33 mouse cellular contexts compared by ENCODE assay signal in the genomic region with DNA sequence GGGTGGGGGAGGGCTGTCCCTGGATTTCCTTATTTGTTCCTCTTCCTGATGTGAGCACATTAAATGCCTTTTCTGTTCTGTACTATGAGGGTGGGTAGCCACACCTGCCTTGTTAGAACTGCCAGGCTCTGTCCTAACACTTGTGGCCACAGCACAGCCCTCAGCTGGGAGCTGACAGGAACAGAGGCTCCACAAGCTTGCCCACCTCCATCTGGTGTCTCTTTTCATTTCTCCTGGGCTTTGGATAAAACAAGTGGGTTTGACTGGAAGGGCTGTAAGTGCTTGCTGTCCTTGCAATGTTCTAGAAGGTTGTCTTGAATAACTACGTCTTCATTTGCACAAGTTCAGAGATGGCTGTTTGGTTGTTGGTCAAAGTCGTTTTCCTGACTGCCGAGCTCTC. TPM values are rescaled to one million over a fixed set of nuclear protein-coding genes. Genes with fewer than 3 reads are reported as not detected.
DNase-seq lines count a peak whose midpoint lies in the region; ATAC-seq lines count a peak whose summit lies in the region.
"Had no signal": no experiment of that assay in that cellular context is flagged by ENCODE, and none has a peak within 500 bp of the region (broad histone marks: within the 10 kb centered on the region; RNA-seq: fewer than 3 reads in every experiment).

No protein-coding gene starts in this region.

- intact Hi-C loops in left cerebral cortex, postnatal 25 days (cut with DNase I): no loop called here
- intact Hi-C loops in left cerebral cortex, postnatal 4 days (cut with DNase I): no loop called here

- H3K9me3 ChIP-seq in liver, embryonic 16.5 days (replicated peaks; ENCODE audit: control insufficient read depth, low read length): no peaks in the 10 kb centered on the region
- H3K9me3 ChIP-seq: embryonic facial prominence, embryonic 12.5 days; heart, embryonic 10.5 days; heart, embryonic 15.5 days; kidney, embryonic 15.5 days had no signal

- peak overlapping the region; percentile 21; the same call in 1 of the 2 replicates for H3K27ac ChIP-seq in liver, embryonic 16.5 days (ENCODE audit: low read length)
- H3K27ac ChIP-seq: embryonic facial prominence, embryonic 12.5 days; heart, embryonic 10.5 days; heart, embryonic 15.5 days; kidney, embryonic 15.5 days had no signal

- DNase-seq in left cerebral cortex, postnatal 25 days (ENCODE audit: low spot score in 2 of 2): peak; percentile 25 to 73
- DNase-seq in left cerebral cortex, postnatal 4 days: no peak
- peak; percentile 65 for DNase-seq in right cerebral cortex, adult 18-20 months
- DNase-seq in right cerebral cortex, postnatal 10 days (ENCODE audit: low spot score in 2 of 2): no peak
- peak; percentile 49 for DNase-seq in telencephalon, adult 2 months (ENCODE audit: low read depth, low spot score)
- no peak for DNase-seq in layer of hippocampus, adult 9-11 months
- DNase-seq: adrenal gland, postnatal 25 days; B cell, adult 2 months; cerebellum, adult 8-10 months; cerebellum, postnatal 25 days; gastrocnemius, postnatal 25 days; heart, adult 11 months; kidney, adult 18-20 months; kidney, postnatal 25 days; lung, embryonic 14.5 days; lung, postnatal 14 days; midbrain, embryonic 14.5 days; thymus, adult 18-20 months; thymus, postnatal 25 days had no signal

- no peaks in the 10 kb centered on the region for H3K36me3 ChIP-seq in liver, embryonic 16.5 days (ENCODE audit: control insufficient read depth, insufficient read depth)
- H3K36me3 ChIP-seq: embryonic facial prominence, embryonic 12.5 days; heart, embryonic 10.5 days; heart, embryonic 15.5 days; kidney, embryonic 15.5 days had no signal

- 60% methylated on average over 3 of the region's 3 CpGs for WGBS in liver, embryonic 16.5 days (ENCODE audit: insufficient replicate concordance)

- H3K27me3 ChIP-seq in liver, embryonic 16.5 days (ENCODE audit: control insufficient read depth, insufficient read depth, low read depth, low read length): no peaks in the 10 kb centered on the region
- H3K27me3 ChIP-seq: embryonic facial prominence, embryonic 12.5 days; heart, embryonic 15.5 days; kidney, embryonic 15.5 days had no signal

- ATAC-seq in liver, embryonic 16.5 days (ENCODE audit: low read depth): no peak
- ATAC-seq: forebrain, embryonic 14.5 days; hindbrain, embryonic 16.5 days had no signal

- no peak overlapping the region for H3K4me3 ChIP-seq in liver, embryonic 16.5 days (ENCODE audit: low read depth, low read length)
- H3K4me3 ChIP-seq: embryonic facial prominence, embryonic 12.5 days; heart, embryonic 10.5 days; heart, embryonic 15.5 days; kidney, embryonic 15.5 days had no signal

- no peak overlapping the region for H3K9ac ChIP-seq in liver, embryonic 16.5 days (ENCODE audit: low read depth, low read length)
- H3K9ac ChIP-seq: embryonic facial prominence, embryonic 12.5 days; heart, embryonic 15.5 days; kidney, embryonic 15.5 days; lung, embryonic 14.5 days had no signal

- no peak overlapping the region for H3K4me2 ChIP-seq in liver, embryonic 16.5 days (ENCODE audit: low read depth, low read length)
- H3K4me2 ChIP-seq: embryonic facial prominence, embryonic 12.5 days; heart, embryonic 15.5 days; kidney, embryonic 15.5 days; lung, embryonic 14.5 days had no signal

- H3K4me1 ChIP-seq in liver, embryonic 16.5 days (ENCODE audit: control insufficient read depth, low read depth, low read length): peaks cover 53% of the 10 kb centered on the region
- H3K4me1 ChIP-seq: heart, embryonic 15.5 days; kidney, embryonic 15.5 days had no signal

RNA-seq across cellular contexts. Expression of a gene that starts 23.9 kb away (rescaled TPM):
- total RNA-seq in left cerebral cortex, postnatal 25 days (2021): not detected
- total RNA-seq in left cerebral cortex, postnatal 4 days (2021): not detected
- polyA plus RNA-seq in liver, embryonic 16.5 days (2015; fragmentation: Nextera tagmentation; extraction: Ambion mirVana): 0.16 and 12.0 TPM in 2 replicates
- total RNA-seq: adrenal gland, adult 18-20 months; adrenal gland, postnatal 25 days; gastrocnemius, adult 18-20 months; gastrocnemius, postnatal 25 days; layer of hippocampus, adult 18-20 months; left cerebral cortex, postnatal 14 days; monocyte, adult 5-6 weeks had no signal
- polyA plus RNA-seq: embryonic facial prominence, embryonic 12.5 days; heart, embryonic 10.5 days; heart, embryonic 15.5 days; hindbrain, embryonic 11.5 days; hindbrain, embryonic 16.5 days; lung, embryonic 14.5 days; midbrain, embryonic 14.5 days; neural tube, embryonic 14.5 days had no signal

RNA-seq across cellular contexts. Expression of a gene that starts 24.4 kb away (rescaled TPM):
- 10 to 100 TPM; 62.2 to 62.5 TPM for total RNA-seq in left cerebral cortex, postnatal 25 days (2021)
- total RNA-seq in left cerebral cortex, postnatal 4 days (2021): 10 to 100 TPM; 44.2 to 48.8 TPM
- 16.8 and 17.0 TPM in 2 replicates for polyA plus RNA-seq in liver, embryonic 16.5 days (2015; fragmentation: Nextera tagmentation; extraction: Ambion mirVana)

RNA-seq across cellular contexts. Expression of a gene that starts 24.8 kb away (rescaled TPM):
- total RNA-seq in left cerebral cortex, postnatal 25 days (2021): 10 to 100 TPM; 47.2 to 52.2 TPM
- total RNA-seq in left cerebral cortex, postnatal 4 days (2021): 10 to 100 TPM; 43.5 TPM
- 33.8 and 36.6 TPM in 2 replicates for polyA plus RNA-seq in liver, embryonic 16.5 days (2015; fragmentation: Nextera tagmentation; extraction: Ambion mirVana)

RNA-seq across cellular contexts. Expression of a gene that starts 48.1 kb away (rescaled TPM):
- total RNA-seq in left cerebral cortex, postnatal 25 days (2021): 10 to 100 TPM; 20.9 to 24.2 TPM
- 10 to 100 TPM; 30.4 to 32.2 TPM for total RNA-seq in left cerebral cortex, postnatal 4 days (2021)
- polyA plus RNA-seq in liver, embryonic 16.5 days (2015; fragmentation: Nextera tagmentation; extraction: Ambion mirVana): 9.8 and 10.1 TPM in 2 replicates

Comparison
In these comparisons a context has a peak if more than half of its experiments do, and no peak if none do; other contexts are left out.
1. DNase-seq: peak in left cerebral cortex, postnatal 25 days (2 of 2), right cerebral cortex, adult 18-20 months (single experiment) and telencephalon, adult 2 months (single experiment); none in left cerebral cortex, postnatal 4 days (single experiment), right cerebral cortex, postnatal 10 days (0 of 2) and layer of hippocampus, adult 9-11 months (single experiment).